Mouse (Mus musculus) liver, adult 2 months (tissue): ENCODE measurements at regions not wholly inside any gene's neighbourhood (a gene's known extent, or its start where the extent isn't known, plus 50 kb on each side); places are given as distances from the start of the nearest gene placed in this dataset.

Experiments
- CTCF ChIP-seq: fragments of 200-500 bp; IDR thresholded peaks from 2 replicates; pipeline ENCODE4 v1.5.1; 2011; ENCODE audit warnings: low read depth, low read length, control low read depth
- POLR2A ChIP-seq: fragments of 200-500 bp; IDR thresholded peaks from 2 replicates; pipeline ENCODE4 v1.6.1; 2011; ENCODE audit warnings: low read length, control low read depth; ENCODE audit not compliant: insufficient read depth; ENCODE audit errors: extremely low read depth

DNA sequence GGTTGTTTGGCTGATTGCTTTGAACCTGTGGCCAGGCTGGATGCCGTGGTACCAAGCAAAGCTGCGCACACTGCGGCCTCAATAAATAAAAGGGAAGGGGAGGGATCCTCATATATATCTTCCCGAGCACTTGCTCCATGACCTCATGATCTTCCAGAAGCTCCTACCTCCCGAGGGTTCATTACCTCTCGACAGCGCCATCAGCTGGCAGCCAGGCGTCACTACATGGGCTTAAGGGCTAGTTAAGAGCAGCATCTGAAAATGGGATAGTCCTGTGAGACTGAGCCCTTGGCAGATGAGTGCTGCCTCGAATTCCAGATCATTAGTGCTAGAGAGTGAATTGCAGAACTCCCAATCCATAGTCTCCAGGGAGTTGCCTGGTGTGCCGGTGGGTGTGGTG is 134.0 kb downstream of the Zfp281 start:
- TF ChIP-seq CTCF (no peak; the same call in 1 of the 2 replicates), POLR2A (no peak)
